Mouse (Mus musculus) hematopoietic stem cell, adult 5-6 weeks (primary cell): ENCODE data around the gene Olfr1009. TPM values are rescaled to one million over a fixed set of nuclear protein-coding genes. Genes with fewer than 3 reads are reported as not detected.
"Not testable (repeated sequence)": the region's sequence is repeated elsewhere in the genome, so short reads cannot be mapped to it uniquely, and the experiment has no call there.

Experiments used
- ATAC-seq, 2 experiments: fragments of 125-278 bp in 1 of 2; replicated peaks in 1 of 2; 2 replicates each; pipeline ENCODE4 v1.8.0; 2016 to 2017; ENCODE audit warnings: inconsistent platforms in 2 of 2, mild to moderate bottlenecking in 2 of 2, moderate number of reproducible peaks in 2 of 2, low read depth in 1 of 2, moderate TSS enrichment in 1 of 2; ENCODE audit not compliant: low FRiP score in 2 of 2, poor library complexity in 2 of 2, severe bottlenecking in 2 of 2, insufficient read depth in 1 of 2, low TSS enrichment in 1 of 2
- total RNA-seq: library from RNA; stranded (forward); fragments of 172-1452, 232-1000 nt; gene quantifications from 2 replicates; pipeline ENCODE4 v1.2.3, GENCODE M21; 2017

Gene Olfr1009
- total RNA-seq = not detected in 2 replicates

GRCm38 (mm10) chr2:85715119-85715518 is at the start of gene Olfr1009:
Gene Olfr1009, plus strand, starts transcription at chr2:85715419.
- no peak for ATAC-seq

GRCm38 (mm10) chr2:85678667-85679066 is 36.6 kb upstream of the Olfr1009 start, which contains the start of gene Olfr1006:
Gene Olfr1006, minus strand, starts transcription at chr2:85678767.
- no peak for ATAC-seq

DNA sequence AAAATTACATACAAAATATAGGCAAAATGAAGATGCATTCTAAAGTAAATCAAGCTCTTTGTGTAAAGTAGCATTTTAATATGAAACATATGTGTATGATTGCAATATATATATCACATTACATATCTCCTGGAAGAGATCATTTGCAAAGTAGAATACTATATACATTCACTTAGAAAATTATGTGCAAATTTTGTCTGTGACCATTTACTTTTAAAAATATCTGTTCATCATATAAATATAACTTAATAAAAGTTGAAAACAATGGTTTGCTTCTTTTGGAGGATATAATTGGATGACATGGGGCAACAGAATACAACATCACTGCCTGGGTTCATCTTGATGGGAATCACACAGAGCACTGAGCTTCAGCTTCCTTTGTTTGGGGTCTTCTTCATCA is 26.1 kb upstream of the Olfr1009 start, which contains the start of gene Olfr1008:
Gene Olfr1008, plus strand, starts transcription at position 301 of the 400 bp plus-strand sequence.
- ATAC-seq = no peak

DNA sequence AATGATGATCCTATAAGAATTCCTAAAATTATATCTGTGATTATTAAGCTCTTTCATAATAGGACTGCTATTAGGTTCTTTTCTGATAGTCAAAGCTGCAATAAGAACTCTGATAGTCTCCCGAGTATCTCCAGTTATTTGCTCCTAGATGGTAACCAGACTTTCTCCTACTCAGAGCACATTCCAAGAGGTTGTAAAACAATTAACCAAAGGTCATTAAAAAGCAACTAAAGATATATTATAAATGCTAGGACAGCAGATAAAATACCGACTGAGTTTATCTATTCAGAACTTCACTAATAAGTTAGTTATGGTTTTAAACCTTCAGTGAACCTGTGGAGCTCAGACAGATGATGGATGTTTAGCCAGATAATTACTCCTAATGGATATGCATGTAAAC is 4.5 kb upstream of the Olfr1009 start:
- not testable (repeated sequence) for ATAC-seq

DNA sequence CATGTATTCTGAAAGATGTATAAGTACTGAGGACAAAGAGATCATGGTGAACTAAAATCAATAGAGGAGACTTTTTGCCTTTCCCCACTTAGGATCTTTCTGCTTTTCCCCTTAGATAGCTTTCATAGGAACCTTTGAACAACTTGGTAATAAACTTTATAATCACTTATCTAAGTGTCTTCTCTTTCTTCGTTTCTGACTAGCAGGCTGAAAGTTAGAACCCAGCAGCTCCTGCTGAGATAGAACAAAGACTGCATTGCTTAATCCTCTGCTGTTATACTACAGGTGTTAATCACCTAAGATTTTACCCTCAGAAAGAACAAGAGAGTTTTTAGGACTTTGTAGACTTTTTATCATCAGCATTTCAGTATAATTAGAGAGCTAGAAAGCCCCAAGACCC is 4.1 kb upstream of the Olfr1009 start:
- no peak for ATAC-seq

DNA sequence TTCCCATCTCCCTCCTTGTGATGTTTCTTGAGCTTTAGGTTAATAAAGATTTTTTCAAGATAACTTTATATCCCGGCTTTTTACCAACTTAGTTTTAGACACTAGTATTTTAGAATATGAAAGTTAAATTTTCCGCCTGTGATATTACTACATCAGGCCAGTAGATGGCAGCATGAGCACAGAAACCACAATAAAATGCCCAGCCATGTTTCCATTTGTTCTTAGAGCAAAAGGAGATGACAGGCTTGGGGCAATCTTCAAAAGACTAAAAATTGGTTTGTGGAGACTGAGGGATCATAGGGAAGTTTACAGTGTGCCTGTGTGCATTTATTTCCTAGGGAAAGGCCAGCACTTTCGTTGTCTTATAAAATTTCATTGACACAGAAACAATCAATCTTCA is 10.6 kb downstream of the Olfr1009 start:
- ATAC-seq = peak in 1 of 2 experiments; percentile 71; a peak in 3 of 4 replicates

GRCm38 (mm10) chr2:85753822-85754221 is 38.6 kb downstream of the Olfr1009 start:
- no peak for ATAC-seq

DNA sequence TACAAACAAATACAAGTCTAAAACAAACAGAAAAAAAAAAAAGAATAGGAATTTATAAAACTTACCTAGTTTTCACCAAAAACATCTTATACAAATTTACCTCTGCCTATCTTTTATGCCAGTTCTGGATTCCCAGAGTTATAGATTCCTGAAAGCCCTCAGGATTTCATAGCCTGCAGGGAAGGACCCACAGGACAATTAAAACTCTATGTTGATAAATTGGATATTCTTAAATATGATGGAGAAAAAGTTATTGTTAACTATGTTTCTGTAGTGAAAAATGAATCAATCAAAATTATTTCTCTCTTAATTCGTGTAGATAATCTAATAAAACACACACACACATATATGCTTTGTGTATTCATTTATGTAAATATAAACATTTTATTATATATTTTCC is 47.4 kb downstream of the Olfr1009 start, which contains the start of gene Olfr1012:
Gene Olfr1012, minus strand, starts transcription at position 101 of the 400 bp plus-strand sequence.
- no peak for ATAC-seq

- ATAC-seq = no peak
These were observed 51.6 kb downstream of the Olfr1009 start, which contains the start of gene Olfr1013 for GRCm38 (mm10) chr2:85766798-85767197. Gene Olfr1013, plus strand, starts transcription at chr2:85767098.

DNA sequence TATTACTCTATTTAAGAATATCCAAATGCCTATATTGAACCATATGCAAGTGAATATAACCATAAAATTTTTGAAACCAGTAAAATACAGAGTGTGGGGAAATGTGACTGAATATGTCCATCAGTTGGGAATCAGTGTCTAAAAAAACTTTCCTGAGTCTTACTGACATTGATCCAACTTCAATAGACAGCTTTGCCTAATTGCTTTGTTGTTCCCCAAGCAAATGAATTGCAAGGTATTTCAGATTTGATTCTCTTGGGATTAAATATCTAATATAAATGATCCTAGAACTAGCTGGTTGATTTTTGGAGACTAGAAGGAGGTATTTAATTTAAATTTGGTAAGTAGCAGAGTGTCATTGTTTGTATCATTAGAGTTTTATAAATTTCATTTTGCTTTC is 57.2 kb downstream of the Olfr1009 start, which contains the start of gene Olfr1014:
Gene Olfr1014, plus strand, starts transcription at position 301 of the 400 bp plus-strand sequence.
- ATAC-seq = no peak

Other genes with a start within 250 kb of the Olfr1009 start
- gene 4833423E24Rik, start 196.4 kb upstream of the Olfr1009 start, total RNA-seq = not detected in 2 replicates
- gene Olfr996, start 136.2 kb upstream of the Olfr1009 start, total RNA-seq = not detected in 2 replicates
- gene Olfr998, start 126.5 kb upstream of the Olfr1009 start, total RNA-seq = not detected in 2 replicates
- gene Olfr1000, start 103.5 kb upstream of the Olfr1009 start, total RNA-seq = not detected in 2 replicates
- not detected in 2 replicates for gene Olfr1002, start 64.7 kb upstream of the Olfr1009 start, total RNA-seq
- not detected in 2 replicates for gene Olfr154, start 51.0 kb upstream of the Olfr1009 start, total RNA-seq
- not detected in 2 replicates for gene Olfr1006, start 36.7 kb upstream of the Olfr1009 start, total RNA-seq
- not detected in 2 replicates for gene Olfr1008, start 26.0 kb upstream of the Olfr1009 start, total RNA-seq
- gene Olfr1012, start 47.3 kb downstream of the Olfr1009 start, total RNA-seq = not detected in 2 replicates
- gene Olfr1013, start 51.7 kb downstream of the Olfr1009 start, total RNA-seq = not detected in 2 replicates
- not detected in 2 replicates for gene Olfr1014, start 57.3 kb downstream of the Olfr1009 start, total RNA-seq
- not detected in 2 replicates for gene Olfr1015, start 66.6 kb downstream of the Olfr1009 start, total RNA-seq
- not detected in 2 replicates for gene Olfr1016, start 87.1 kb downstream of the Olfr1009 start, total RNA-seq
- not detected in 2 replicates for gene Olfr1018, start 103.1 kb downstream of the Olfr1009 start, total RNA-seq
- not detected in 2 replicates for gene Olfr1019, start 130.1 kb downstream of the Olfr1009 start, total RNA-seq
- not detected in 2 replicates for gene Olfr1020, start 131.6 kb downstream of the Olfr1009 start, total RNA-seq
- gene Olfr1022, start 153.2 kb downstream of the Olfr1009 start, total RNA-seq = not detected in 2 replicates
- not detected in 2 replicates for gene Olfr1023, start 170.2 kb downstream of the Olfr1009 start, total RNA-seq
- not detected in 2 replicates for gene Olfr1024, start 189.6 kb downstream of the Olfr1009 start, total RNA-seq
- not detected in 2 replicates for gene Olfr1025-ps1, start 199.8 kb downstream of the Olfr1009 start, total RNA-seq
- gene Olfr1026, start 206.1 kb downstream of the Olfr1009 start, total RNA-seq = not detected in 2 replicates
- gene Olfr1028, start 235.0 kb downstream of the Olfr1009 start, total RNA-seq = not detected in 2 replicates